8 mouse cellular contexts compared by ENCODE assay signal in the genomic region with DNA sequence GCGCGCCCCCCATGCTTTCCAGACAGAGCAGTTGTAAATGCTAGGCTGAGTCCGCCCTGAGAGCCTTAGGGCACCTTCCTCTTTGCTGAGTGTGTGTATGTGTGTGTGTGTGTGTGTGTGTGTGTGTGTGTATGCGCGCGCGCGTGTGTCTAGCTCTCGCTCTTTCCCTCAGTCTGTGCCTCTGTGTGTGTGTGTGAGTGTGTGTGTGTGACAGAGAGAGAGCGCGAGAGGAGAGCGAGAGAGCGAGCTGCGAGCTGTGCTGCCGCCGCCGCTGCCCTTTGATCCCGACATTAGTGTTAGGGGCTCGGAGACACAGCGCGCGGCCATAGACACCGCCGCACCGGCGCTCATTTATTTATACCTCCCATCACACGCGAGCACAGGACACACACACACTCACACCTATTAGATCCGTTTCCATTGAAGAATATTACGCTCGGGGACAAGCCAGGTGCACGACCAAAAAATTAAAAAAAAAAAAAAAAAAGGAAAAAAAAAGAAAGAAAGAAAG. TPM values are rescaled to one million over a fixed set of nuclear protein-coding genes. Genes with fewer than 3 reads are reported as not detected.
A peak's percentile ranks its signal among the peaks of the same experiment; 100 is the strongest.
DNase-seq lines count a peak whose midpoint lies in the region; ATAC-seq lines count a peak whose summit lies in the region.

Zfp827 (plus strand) TSS at position 461 of the 511 bp plus-strand sequence.

- WGBS in hindbrain, embryonic 13.5 days, result under 1% methylated on average over 26 of the region's 32 CpGs

- H3K9ac ChIP-seq in hindbrain, embryonic 13.5 days, result peak within 1 kb of the TSS; percentile 98

- H3K4me3 ChIP-seq in hindbrain, embryonic 13.5 days, result peak within 1 kb of the TSS; percentile 91

- peak within 1 kb of the TSS; percentile 99 for H3K27ac ChIP-seq in hindbrain, embryonic 13.5 days

- peak within 1 kb of the TSS; percentile 89 for H3K4me2 ChIP-seq in hindbrain, embryonic 13.5 days

- H3K27me3 ChIP-seq in hindbrain, embryonic 13.5 days, result no peaks in the 10 kb centered on the region

- DNase-seq in NIH3T3 (ENCODE audit: low read depth), result peak; percentile 81
- DNase-seq in cerebellum, adult 9-11 months, result peak; percentile 76
- peak; percentile 58 to 63 for DNase-seq in frontal cortex, postnatal 25 days (ENCODE audit: low spot score in 2 of 2)
- DNase-seq in left cerebral cortex, adult 11 months (ENCODE audit: low spot score), result peak; percentile 60
- peak; percentile 75 for DNase-seq in lung, postnatal 25 days (ENCODE audit: low spot score)
- DNase-seq in retina, adult 2 months (ENCODE audit: low read depth, low spot score), result peak; percentile 50
- DNase-seq in thymus, postnatal 25 days, result peak; percentile 82

- H3K36me3 ChIP-seq in hindbrain, embryonic 13.5 days, result no peaks in the 10 kb centered on the region

- ATAC-seq in hindbrain, embryonic 13.5 days (ENCODE audit: low FRiP score), result peak; percentile 75

- H3K4me1 ChIP-seq in hindbrain, embryonic 13.5 days (replicated peaks), result peaks cover 24% of the 10 kb centered on the region

- no peaks in the 10 kb centered on the region for H3K9me3 ChIP-seq in hindbrain, embryonic 13.5 days

RNA-seq across cellular contexts. Expression of gene Zfp827, which starts in this region (rescaled TPM):
- polyA plus RNA-seq in hindbrain, embryonic 13.5 days (2015; fragmentation: Nextera tagmentation; extraction: Ambion mirVana), result 12.5 and 12.7 TPM in 2 replicates

Comparison
In these comparisons a context has a peak if more than half of its experiments do, and no peak if none do; other contexts are left out.
1. Peak in every context shown above with its lines: DNase-seq, ATAC-seq, H3K4me3 ChIP-seq and H3K27ac ChIP-seq.